Mouse (Mus musculus): ENCODE measurements around the gene Tuba1c. TPM values are rescaled to one million over a fixed set of nuclear protein-coding genes. Genes with fewer than 3 reads are reported as not detected.

Tuba1c gene
- 10 to 100 TPM; 80.7 to 99.8 TPM for total RNA-seq (2021)

GRCm38 (mm10) chr15:99029619-99030584 is at the start of gene Tuba1c:
TSS of gene Tuba1c (plus strand) at chr15:99029891.
- intact Hi-C loops (cut with DNase I): no loop called here
- peak; percentile 96 for DNase-seq

DNA sequence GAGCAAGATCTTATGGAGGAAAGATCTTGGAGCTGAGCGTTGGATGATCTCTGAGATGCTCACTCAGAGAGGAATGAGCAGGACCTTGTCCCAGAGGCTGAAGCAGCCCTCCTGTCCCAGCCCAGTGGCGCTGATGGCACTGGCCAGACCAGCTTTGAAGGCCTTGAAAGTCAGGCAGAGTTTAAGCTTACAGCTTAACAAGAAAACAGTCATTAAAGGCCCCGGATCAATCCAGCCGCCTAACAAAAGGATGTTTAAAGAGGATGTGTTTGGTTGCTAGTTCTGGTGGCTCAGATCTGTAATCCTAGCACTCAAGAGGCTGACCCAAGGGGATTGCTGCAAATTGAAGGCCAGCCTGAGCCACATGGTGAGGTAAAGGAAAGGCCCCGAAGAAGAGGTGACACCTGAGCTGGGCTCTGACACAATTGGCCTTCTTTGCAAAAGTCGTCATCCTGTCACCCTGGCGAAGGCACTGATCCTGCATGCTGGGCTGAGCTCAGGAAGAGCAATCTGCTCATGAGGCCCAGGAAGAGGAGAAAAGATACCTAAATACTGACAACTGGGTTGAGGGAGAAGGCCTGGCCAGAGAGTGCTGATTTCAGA is 49.6 kb upstream of the Tuba1c start:
- intact Hi-C loops (cut with DNase I): no loop called here
- DNase-seq: no peak

GRCm38 (mm10) chr15:98982100-98982499 is 47.6 kb upstream of the Tuba1c start:
- DNase-seq: no peak
- intact Hi-C loops (cut with DNase I): no loop called here

- DNase-seq: no peak
- intact Hi-C loops (cut with DNase I): loop anchor here (2.0 kb wide), 1 partner anchor 49 kb away; the partner anchor contains the start of gene Tuba1b
Observed at GRCm38 (mm10) chr15:98983431-98984081, 46.1 kb upstream of the Tuba1c start.

DNA sequence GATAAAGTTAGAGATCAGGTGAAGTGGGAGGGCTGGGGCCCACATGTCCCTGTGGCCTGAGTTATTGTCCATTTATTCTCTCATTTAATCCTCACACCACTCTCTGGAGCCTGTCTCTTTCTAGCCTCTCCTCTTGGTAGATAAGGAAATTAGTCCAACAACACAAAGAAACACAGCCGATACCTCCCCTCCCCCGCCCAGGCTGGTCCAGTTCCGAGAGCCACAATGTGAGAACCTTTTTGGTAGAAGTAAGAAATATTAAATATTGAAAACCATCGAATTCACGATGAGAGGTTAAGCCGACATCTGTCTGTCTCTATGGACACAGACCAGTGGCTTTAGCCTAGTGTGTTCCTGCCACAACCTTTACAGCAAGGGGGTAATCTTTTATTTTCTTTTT is 45.0 kb upstream of the Tuba1c start:
- DNase-seq: peak in 1 of 2 experiments; percentile 46
- intact Hi-C loops (cut with DNase I): loop anchor here (1.0 to 2.0 kb wide), 2 partner anchors 31 to 50 kb away; partner anchors contain the start of genes Gm49450, Tuba1a and Tuba1b

DNA sequence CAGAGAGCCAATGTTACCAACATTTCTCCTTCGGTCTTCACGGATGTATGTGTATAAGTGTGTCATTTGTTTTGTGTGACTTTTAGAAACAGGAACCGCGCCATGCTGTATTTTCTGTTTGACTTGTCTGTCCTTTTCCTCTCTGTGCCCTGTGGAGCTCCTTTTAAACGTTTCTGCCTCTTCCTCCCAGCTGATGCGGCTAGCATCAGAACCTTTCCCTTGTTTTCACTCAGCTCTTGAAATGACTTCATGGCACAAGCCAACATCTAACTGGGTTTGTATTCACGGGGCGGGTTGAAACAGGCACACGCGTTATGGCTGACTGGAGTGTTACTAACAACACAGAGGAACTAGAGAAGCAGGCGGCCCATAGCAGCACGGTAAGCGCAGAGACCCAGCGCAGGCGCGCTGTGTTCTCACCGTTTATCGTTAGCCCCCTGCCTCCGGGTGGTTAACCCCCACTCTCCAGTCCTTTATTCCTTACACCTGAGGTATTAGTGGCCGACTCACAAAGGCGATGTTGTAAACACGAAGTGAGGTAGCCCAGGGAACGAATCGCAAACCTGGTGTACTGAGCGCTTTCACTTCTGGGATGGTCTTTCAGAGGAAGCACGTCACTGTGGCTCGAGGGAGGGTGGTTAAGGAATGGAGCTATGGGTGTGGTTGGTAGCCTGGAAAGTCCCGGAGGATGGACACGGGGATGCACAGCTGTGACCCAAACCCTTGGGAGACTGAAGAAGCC is 44.3 kb upstream of the Tuba1c start:
- intact Hi-C loops (cut with DNase I): loop anchor here (1.0 to 2.0 kb wide), 2 partner anchors 32 to 51 kb away; partner anchors contain the start of genes Gm49450, Tuba1a and Tuba1b
- DNase-seq: peak; percentile 91

GRCm38 (mm10) chr15:98985982-98986715 is 43.5 kb upstream of the Tuba1c start:
- no peak for DNase-seq
- intact Hi-C loops (cut with DNase I): loop anchor here (1.0 to 2.0 kb wide), 2 partner anchors 33 to 51 kb away; partner anchors contain the start of genes Gm49450, Tuba1a and Tuba1b

DNA sequence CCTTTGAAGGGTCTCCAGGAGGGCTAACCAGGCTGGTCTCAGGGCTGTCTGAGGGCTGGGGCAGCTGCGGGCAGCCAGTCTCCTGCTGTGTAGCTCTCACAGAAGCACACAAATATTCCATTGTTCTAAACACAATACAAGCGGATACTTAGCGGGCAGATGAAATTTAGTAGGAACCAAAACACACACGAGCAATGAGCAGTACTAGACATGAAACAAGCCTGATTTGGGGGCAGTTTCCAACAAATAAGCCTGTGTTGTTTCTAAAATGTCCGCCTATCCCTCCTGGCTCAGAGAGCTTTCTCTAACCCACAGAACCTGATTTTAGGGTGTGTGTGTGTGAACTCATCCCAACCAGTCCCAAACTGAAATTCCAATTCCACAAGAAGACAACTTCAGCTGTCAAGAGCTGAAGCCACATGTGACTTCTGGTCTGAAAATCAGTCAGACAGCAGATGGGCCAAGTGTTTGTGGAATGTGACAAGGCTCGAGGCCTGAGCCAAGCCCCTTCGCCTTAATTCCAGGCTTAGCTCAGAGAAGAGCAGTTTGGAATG is 42.5 kb upstream of the Tuba1c start:
- peak; percentile 69 to 77 for DNase-seq
- intact Hi-C loops (cut with DNase I): no loop called here

- peak in 1 of 2 experiments; percentile 44 for DNase-seq
- intact Hi-C loops (cut with DNase I): no loop called here
Observed at GRCm38 (mm10) chr15:98987661-98988181, 42.0 kb upstream of the Tuba1c start.

GRCm38 (mm10) chr15:98988787-98989186 is 40.9 kb upstream of the Tuba1c start:
- DNase-seq: no peak
- intact Hi-C loops (cut with DNase I): no loop called here

DNA sequence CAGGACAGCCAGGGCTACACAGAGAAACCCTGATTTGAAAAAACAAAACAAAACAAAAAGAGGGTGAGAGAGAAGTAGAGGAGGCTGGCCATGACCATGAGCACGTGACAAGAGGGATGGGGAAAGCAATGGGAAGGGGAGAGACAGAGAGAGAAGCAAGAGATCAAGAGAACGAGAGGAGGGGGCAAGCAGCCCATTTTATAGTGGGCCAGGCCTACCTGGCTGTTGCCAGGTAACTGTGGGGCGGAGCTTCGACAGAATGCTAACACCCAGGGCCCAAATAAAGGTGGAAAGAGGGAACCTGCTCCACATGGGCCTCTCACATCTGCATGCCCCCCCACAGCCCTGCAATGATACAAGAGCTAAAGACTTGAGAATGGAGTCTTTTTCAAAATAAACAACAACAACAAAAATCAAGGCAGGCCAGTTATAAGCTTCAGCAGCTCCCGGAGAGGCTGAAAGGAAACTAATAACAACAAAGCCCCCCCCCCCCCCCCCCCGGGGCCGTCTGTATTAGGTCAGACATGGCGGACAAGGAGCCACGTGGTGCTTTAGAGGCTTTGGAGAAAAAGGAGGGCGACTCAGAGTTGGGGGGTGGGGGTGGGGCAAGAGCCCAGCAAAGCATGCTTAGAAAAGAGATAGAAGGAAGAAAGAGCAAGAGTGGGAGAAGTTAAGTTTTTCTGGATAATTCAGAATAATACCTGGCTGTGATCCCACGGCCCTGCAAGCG is 39.8 kb upstream of the Tuba1c start:
- intact Hi-C loops (cut with DNase I): no loop called here
- DNase-seq: no peak

GRCm38 (mm10) chr15:98990669-98991539 is 38.8 kb upstream of the Tuba1c start:
- DNase-seq: no peak

GRCm38 (mm10) chr15:98991540-98992050 is 38.1 kb upstream of the Tuba1c start:
- DNase-seq: no peak
- intact Hi-C loops (cut with DNase I): no loop called here

More at GRCm38 (mm10) chr15:98990669-98991539, 38.8 kb upstream of the Tuba1c start:
- intact Hi-C loops (cut with DNase I): no loop called here

DNA sequence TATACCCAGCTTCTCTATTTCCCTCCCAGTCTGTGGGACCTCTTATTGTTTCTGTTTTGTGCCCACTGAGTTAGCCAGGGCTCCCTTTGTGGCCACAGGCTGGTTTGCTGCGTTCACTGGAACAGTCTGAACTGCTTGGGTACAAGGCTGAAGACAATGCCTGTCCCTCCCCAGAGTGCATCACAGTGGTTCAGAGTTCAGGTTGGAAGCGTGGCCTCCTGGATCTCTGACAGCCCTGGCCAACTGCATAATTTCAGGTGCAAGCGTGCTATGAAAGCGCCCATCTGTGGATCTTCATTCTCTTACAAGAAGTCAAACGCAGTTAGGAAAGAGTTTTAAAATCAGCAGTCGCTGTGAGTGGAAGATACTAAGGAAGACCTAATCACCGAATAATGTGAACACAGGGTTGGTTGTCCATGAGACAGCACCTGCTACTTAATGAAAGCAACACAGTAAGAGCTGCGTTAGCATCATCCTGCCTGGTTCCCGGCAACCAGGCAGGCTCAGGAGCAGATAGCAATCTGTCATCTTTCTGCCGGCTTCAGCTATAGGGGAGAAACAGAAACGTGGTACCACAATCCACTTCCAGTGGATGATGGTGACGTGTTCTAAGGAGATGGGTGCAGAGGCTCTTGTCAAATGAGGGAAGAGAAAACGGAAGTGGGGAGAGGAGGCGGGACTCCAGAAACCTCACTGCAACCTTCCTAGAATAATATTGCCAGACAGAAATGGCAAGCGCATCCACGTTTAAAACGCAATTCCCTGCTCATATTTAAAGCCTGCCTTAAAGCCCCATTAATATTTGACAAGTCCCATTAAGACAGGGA is 37.4 kb upstream of the Tuba1c start:
- intact Hi-C loops (cut with DNase I): no loop called here

GRCm38 (mm10) chr15:98993093-98993793 is 36.4 kb upstream of the Tuba1c start:
- peak; percentile 98 for DNase-seq
- intact Hi-C loops (cut with DNase I): loop anchor here (1.0 kb wide), 2 partner anchors 40 to 59 kb away; partner anchors contain the start of genes Gm49450, Tuba1a and Tuba1b

More for the DNA sequence above, 37.4 kb upstream of the Tuba1c start:
- peak; percentile 69 to 76 for DNase-seq

Measured in heart, postnatal 10 days (tissue).